Mouse (Mus musculus): ENCODE measurements around the gene Bcl2l1.

DNA sequence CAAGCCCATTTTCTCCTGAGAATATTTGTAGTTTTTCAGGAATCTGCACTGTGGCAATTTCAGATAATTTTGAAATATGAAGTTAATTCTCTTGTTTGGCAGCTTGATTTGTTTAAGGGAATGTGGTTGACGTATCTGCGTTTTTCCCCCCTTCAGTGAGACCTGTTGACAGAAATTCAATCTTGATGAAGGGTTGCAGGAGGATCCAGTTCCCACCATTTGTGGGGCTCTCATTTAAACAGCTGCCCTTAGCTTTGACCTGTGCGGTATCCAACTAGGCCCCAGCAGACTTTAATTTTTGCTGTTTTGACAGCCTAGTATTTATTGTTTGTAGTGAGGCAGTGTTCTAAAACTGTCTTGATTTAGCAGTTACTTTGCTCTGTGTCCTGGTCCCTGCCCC is 28.0 kb upstream of the Bcl2l1 start:
- TF ChIP-seq POLR2A (IDR thresholded peaks at IDR 0.05; ENCODE audit: extremely low read depth, insufficient read depth, low read length) (no peak), CTCF (IDR thresholded peaks at IDR 0.05; ENCODE audit: low read depth, low read length) (no peak)
